Mouse (Mus musculus): ENCODE results near the gene Atp8a2. TPM values are rescaled to one million over a fixed set of nuclear protein-coding genes. Genes with fewer than 3 reads are reported as not detected.

Atp8a2 gene
- polyA plus RNA-seq, 1 experiment: 15.3 TPM

DNA sequence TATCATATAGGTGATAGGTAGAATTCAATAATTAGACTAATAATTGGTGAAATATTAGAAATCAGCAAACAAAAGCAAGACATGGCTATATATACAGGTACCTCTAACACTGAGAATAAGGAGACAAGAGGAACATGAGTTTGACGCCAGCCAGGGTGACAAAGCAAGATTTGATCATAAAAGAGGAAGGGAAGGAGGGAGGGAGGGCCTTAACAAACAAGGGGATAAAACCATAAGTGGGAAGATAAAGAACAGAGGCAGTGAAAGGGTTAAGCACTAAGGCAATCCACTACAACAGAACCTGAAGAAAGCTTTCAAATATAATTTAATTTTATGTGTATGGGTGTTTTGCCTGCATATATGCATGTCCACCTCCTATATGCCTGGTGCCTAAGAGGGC is 2.4 kb downstream of the Atp8a2 start:
- Histone ChIP-seq H3K4me3 (ENCODE audit: insufficient read depth, low read length) (no peak overlapping the region), H3K27ac (ENCODE audit: insufficient read depth, low read length) (no peak overlapping the region), H3K4me1 (ENCODE audit: control insufficient read depth, insufficient read depth, low read length) (peaks cover 6% of the 10 kb centered on the region)
- TF ChIP-seq POLR2A (IDR thresholded peaks at IDR 0.05; ENCODE audit: extremely low read depth, insufficient read depth, low read length) (no peak), CTCF (IDR thresholded peaks at IDR 0.05; ENCODE audit: extremely low read depth, insufficient read depth, low read length) (no peak)

- no peak overlapping the region for H3K27ac ChIP-seq (ENCODE audit: insufficient read depth, low read length)
- no peak overlapping the region for H3K4me3 ChIP-seq (ENCODE audit: insufficient read depth, low read length)
- H3K4me1 ChIP-seq (ENCODE audit: control insufficient read depth, insufficient read depth, low read length): peaks cover 4% of the 10 kb centered on the region
- TF ChIP-seq CTCF (IDR thresholded peaks at IDR 0.05; ENCODE audit: extremely low read depth, insufficient read depth, low read length) (no peak), POLR2A (IDR thresholded peaks at IDR 0.05; ENCODE audit: extremely low read depth, insufficient read depth, low read length) (no peak)
Observed at GRCm38 (mm10) chr14:60189771-60190170, 7.2 kb downstream of the Atp8a2 start.

- H3K27ac ChIP-seq (ENCODE audit: insufficient read depth, low read length): peak overlapping the region; percentile 15; the same call in 1 of the 2 replicates
- TF ChIP-seq CTCF (IDR thresholded peaks at IDR 0.05; ENCODE audit: extremely low read depth, insufficient read depth, low read length) (no peak), POLR2A (IDR thresholded peaks at IDR 0.05; ENCODE audit: extremely low read depth, insufficient read depth, low read length) (no peak)
- H3K4me3 ChIP-seq (ENCODE audit: insufficient read depth, low read length): no peak overlapping the region
- H3K4me1 ChIP-seq (ENCODE audit: control insufficient read depth, insufficient read depth, low read length): peaks cover 4% of the 10 kb centered on the region
Observed at GRCm38 (mm10) chr14:60188201-60188825, 8.7 kb downstream of the Atp8a2 start.

- Histone ChIP-seq H3K4me3 (ENCODE audit: insufficient read depth, low read length) (no peak overlapping the region), H3K27ac (ENCODE audit: insufficient read depth, low read length) (no peak overlapping the region), H3K4me1 (ENCODE audit: control insufficient read depth, insufficient read depth, low read length) (no peaks in the 10 kb centered on the region)
- TF ChIP-seq CTCF (IDR thresholded peaks at IDR 0.05; ENCODE audit: extremely low read depth, insufficient read depth, low read length) (no peak), POLR2A (IDR thresholded peaks at IDR 0.05; ENCODE audit: extremely low read depth, insufficient read depth, low read length) (no peak)
Observed at GRCm38 (mm10) chr14:60181306-60181705, 15.7 kb downstream of the Atp8a2 start.

DNA sequence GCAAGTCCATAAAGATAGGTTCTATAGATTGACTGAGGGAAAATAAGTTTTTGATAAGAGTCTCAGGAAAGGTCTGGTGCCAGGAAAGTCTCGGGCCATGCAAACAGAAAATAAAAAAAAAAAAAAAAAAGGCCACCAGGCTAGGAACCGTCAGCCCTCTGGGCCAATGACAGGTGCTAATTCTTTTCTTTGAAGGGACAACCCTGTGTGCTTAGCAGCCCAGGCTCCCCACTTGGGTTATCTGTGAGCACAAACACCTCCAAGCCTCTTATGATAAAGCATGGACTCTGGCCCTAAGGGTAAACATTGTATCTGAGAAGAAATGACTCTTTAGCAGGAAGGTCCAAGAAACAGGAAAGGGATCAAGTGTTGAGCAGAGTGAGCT is 18.4 kb downstream of the Atp8a2 start:
- no peaks in the 10 kb centered on the region for H3K4me1 ChIP-seq (ENCODE audit: control insufficient read depth, insufficient read depth, low read length)
- no peak for TF ChIP-seq POLR2A (IDR thresholded peaks at IDR 0.05; ENCODE audit: extremely low read depth, insufficient read depth, low read length)
- TF ChIP-seq CTCF (IDR thresholded peaks at IDR 0.05; ENCODE audit: extremely low read depth, insufficient read depth, low read length): no peak
- peak overlapping the region; percentile 85 for H3K4me3 ChIP-seq (ENCODE audit: insufficient read depth, low read length)
- no peak overlapping the region for H3K27ac ChIP-seq (ENCODE audit: insufficient read depth, low read length)

GRCm38 (mm10) chr14:60177614-60178570 is 19.1 kb downstream of the Atp8a2 start:
- Histone ChIP-seq H3K4me1 (ENCODE audit: control insufficient read depth, insufficient read depth, low read length) (no peaks in the 10 kb centered on the region), H3K4me3 (ENCODE audit: insufficient read depth, low read length) (peak overlapping the region; percentile 85), H3K27ac (ENCODE audit: insufficient read depth, low read length) (peak overlapping the region; percentile 93)
- no peak for TF ChIP-seq POLR2A (IDR thresholded peaks at IDR 0.05; ENCODE audit: extremely low read depth, insufficient read depth, low read length)
- no peak for TF ChIP-seq CTCF (IDR thresholded peaks at IDR 0.05; ENCODE audit: extremely low read depth, insufficient read depth, low read length)

GRCm38 (mm10) chr14:60176891-60177613 is 19.9 kb downstream of the Atp8a2 start:
- Histone ChIP-seq H3K4me3 (ENCODE audit: insufficient read depth, low read length) (peak overlapping the region; percentile 85), H3K4me1 (ENCODE audit: control insufficient read depth, insufficient read depth, low read length) (no peaks in the 10 kb centered on the region), H3K27ac (ENCODE audit: insufficient read depth, low read length) (peak overlapping the region; percentile 93)
- TF ChIP-seq CTCF (IDR thresholded peaks at IDR 0.05; ENCODE audit: extremely low read depth, insufficient read depth, low read length): no peak
- peak; percentile 61 for TF ChIP-seq POLR2A (IDR thresholded peaks at IDR 0.05; ENCODE audit: extremely low read depth, insufficient read depth, low read length)

DNA sequence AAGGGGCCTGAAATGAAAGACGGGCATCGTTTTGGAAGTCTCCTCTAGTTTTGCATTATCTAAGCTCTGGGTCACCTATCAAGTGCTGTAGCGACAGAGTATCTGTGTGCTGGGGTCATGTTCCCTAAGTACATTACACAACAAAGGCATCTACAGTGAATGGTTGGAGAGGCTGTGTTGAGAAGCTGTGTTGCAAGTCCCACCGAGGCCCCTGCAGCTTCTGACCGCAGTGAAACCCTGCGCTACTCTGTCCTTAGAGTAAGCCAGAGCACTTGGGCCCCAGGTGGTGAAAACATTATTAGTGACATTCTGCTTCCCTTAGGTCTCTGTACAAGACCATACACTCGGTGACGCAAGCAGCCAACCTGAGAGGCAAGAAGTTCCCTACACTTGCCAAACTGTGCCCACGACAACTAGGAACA is 20.5 kb downstream of the Atp8a2 start:
- Histone ChIP-seq H3K4me3 (ENCODE audit: insufficient read depth, low read length) (peak overlapping the region; percentile 85), H3K4me1 (ENCODE audit: control insufficient read depth, insufficient read depth, low read length) (no peaks in the 10 kb centered on the region), H3K27ac (ENCODE audit: insufficient read depth, low read length) (no peak overlapping the region)
- TF ChIP-seq POLR2A (IDR thresholded peaks at IDR 0.05; ENCODE audit: extremely low read depth, insufficient read depth, low read length) (no peak), CTCF (IDR thresholded peaks at IDR 0.05; ENCODE audit: extremely low read depth, insufficient read depth, low read length) (no peak)
